Mouse (Mus musculus) bone marrow, adult 2 months (tissue): ENCODE results near the gene Pgf.

Source experiments
- CTCF ChIP-seq: fragments of 200-500 bp; IDR thresholded peaks from 2 replicates; pipeline ENCODE4 v1.5.1; 2011; ENCODE audit warnings: low read length, control low read depth; ENCODE audit not compliant: control insufficient read depth, insufficient read depth
- POLR2A ChIP-seq: fragments of 200-500 bp; IDR thresholded peaks from 2 replicates; pipeline ENCODE4 v1.6.1; 2011; ENCODE audit warnings: low read depth, mild to moderate bottlenecking, control low read depth, low read length, borderline replicate concordance; ENCODE audit not compliant: control insufficient read depth

- TF ChIP-seq CTCF (no peak), POLR2A (no peak)
Measured at GRCm38 (mm10) chr12:85123108-85123530, 54.5 kb downstream of the Pgf start.
